Mouse (Mus musculus) gastrocnemius, postnatal 14 days (tissue): Measurements from ENCODE around the gene Kif20b. TPM values are rescaled to one million over a fixed set of nuclear protein-coding genes. Genes with fewer than 3 reads are reported as not detected.
A peak's percentile ranks its signal among the peaks of the same experiment; 100 is the strongest.

Experiments used
- DNase-seq: peaks from one replicate; pipeline ENCODE4 v3.0.0; 2021; ENCODE audit warnings: mixed read lengths
- intact Hi-C: fragments of 180-260 bp; cut with DNase I; formaldehyde crosslinking; loops from one replicate; pipeline ENCODE4 v1.15.1; 2025; ENCODE audit warnings: low total_unique reads
- long read RNA-seq, 2 experiments: library from polyadenylated mRNA; stranded (forward); transcript quantifications; one replicate each; pipeline ENCODE4 v2.0.0; 2021
- total RNA-seq, 2 experiments: library from RNA; stranded (reverse); gene quantifications; 2 replicates each; pipeline ENCODE4 v1.2.3; 2021

Kif20b gene
- 1 to 10 TPM; 2.4 to 2.6 TPM for total RNA-seq
- long read RNA-seq, experiment 1, partial matches to known transcripts: 0 of 1 reads
- long read RNA-seq, experiment 1, other reads (novel, unspliced or antisense): 1 of 1 reads
- long read RNA-seq, experiment 2: 0 reads

DNA sequence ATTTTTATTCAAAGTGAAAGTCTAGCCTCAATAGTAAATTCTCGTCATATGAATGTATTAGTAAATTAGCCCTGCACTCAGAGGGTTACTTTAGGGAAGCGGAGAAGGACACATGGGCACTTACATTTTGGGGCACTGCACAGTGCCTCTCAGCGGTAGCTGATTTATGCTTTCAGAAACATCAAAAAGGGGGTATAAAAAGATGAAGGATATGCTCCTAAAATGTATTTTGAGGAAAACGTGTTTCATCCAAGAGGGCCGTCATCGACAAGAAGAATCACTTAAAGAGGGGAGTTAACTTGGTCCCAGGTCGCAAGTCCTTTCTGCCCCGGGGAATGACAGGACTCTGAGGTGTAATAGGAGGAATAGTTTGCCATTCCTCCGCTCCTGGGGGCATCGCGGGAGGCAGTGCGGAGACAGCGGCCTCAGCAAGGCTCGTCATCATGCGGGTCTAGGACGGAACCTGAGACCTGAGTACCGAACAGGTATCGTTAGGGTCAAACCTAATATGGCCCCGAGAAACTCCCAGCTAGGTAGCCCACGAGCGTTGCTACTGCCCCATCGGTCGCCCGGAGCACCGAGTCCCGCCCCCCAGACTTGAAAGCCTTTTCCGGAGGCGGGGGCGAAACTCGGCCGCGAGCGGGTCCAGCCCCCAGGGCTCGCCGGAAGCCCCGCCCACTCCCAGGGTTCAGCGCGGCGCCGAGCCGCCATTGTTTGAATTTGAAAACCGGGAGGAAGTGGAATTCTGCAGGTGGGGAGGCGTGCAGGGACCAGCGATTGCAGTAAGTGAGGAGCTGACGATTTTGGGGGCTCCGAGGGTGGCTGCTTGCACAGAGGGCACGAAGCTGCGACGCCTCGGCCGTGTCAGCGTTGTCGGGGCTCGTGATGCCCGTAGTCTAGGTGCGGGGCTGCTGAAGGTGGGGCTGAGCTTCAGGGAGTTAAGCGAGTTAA, at the start of gene Kif20b:
TSS of gene Kif20b (plus strand) at position 710 of the 951 bp plus-strand sequence.
- intact Hi-C loops: no loop called here
- DNase-seq: peak; percentile 92

DNA sequence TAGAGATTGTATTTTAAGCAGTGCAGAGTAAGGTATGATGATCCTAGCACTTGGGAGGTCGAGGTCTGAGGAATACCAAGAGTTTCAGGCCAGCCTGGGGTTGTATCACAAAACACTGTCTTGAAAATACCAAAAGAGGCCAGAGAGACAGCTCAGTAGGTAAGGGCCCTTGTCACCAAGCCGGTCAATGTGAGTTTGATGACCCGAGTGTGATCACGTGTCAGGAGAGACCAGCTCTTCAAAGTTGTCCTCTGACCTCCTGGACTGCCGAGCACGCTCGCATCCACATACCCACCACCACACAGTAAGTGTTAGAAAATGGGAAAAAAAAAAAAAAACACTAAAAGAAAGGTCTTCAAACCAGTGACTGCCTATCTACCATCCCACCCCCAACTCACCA, 45.5 kb upstream of the Kif20b start:
- no peak for DNase-seq
- intact Hi-C loops: no loop called here

DNA sequence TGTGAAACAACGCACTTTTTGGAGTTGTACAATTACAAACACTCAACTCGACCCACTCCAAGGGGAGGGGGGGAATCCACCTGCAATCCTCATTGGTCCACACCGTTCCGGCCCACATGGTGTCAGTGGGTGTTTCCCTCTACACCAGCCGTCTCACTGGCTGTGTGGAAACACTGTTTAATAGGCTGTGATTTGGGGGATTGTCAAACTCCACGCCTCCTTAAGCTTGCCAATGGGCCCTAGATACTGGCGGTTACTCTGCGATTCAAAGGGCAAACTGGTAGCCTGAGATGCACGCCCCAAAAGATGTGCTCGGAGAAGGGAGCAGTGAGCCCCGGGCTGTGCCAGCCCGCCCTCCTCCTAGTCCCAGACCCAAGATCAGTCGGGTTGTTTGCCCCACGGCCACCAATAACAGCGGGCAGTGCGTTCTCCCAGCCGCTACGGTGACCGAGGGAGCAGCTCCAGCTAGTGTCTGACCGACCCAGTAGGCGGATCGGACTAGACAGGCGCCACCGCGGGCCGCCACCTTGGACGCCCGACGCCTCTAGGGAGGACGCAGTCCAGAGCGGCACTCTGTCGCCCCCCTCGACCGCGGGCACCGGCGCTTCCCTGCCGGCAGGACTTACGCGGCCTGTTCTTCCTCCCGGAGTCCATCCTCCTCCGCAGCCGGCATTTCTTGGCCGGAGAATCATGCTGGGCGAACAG, 44.1 kb upstream of the Kif20b start:
- peak; percentile 84 for DNase-seq
- intact Hi-C loops: no loop called here

DNA sequence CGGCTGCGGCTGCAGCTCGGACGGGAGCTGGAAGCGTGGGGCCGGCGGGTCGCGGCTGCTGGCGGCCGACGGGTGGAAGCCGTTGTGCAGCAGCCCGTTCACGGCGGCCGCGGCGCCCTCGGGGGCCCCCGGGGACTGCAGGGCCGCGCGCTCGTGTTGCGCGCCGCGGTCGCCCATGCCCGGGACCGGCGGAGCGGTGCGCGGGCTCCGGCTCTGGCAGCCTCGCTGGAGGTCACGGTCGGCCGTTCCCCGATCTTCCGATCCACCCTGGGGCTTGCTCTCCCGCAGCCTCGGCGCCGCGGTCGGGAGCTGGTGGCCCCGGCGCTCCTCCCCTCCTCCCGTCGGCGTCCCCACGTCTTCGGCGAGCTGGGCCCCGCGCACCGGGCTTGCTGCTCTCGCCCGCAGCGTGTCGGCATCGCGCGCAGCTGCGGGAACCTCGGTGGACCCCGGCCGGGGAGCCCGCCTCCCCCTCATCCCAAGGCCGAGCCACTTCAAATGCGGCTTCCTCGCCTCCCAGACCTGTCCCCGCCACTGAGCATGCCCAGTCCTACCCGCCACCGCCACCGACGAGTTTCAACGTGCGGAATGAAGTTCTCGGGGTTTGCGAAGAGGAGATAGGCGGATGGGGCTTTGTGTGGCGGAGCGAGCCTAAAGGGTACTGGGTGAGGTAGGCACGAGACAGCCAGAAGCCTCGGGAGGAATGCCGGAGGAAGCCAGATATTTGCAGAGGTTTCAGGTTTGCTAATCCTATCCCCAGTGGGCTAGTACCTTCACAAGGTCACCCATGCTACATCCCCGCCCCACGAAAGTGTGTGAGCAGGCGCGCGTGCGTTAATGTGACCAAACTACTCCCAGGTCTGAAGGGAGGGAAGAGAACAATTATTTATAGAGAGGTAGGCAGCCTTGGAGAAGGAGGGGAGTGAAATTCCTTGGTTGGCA, 43.3 kb upstream of the Kif20b start, which contains the start of gene Pank1:
TSS of gene Pank1 (minus strand) at position 853 of the 939 bp plus-strand sequence.
- peak; percentile 53 for DNase-seq
- intact Hi-C loops: no loop called here

DNA sequence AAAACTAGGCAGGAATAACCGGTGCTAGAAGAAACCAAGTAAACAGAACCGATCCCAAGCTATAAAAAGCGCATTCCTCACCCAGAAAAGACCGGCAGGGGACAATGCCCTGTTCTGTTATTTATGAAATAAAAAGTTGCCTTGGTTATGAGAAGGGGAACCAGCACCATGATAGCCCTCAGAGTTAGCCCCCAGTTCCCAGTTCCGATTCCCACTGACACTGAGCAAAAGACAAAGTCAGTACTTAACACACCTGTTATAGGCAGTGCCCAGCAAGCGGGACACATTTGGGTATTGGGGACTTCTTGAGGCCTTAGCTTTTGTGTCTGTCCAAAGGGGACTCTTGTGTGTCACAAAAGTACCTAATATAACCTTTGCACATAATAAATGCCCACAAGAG, 42.5 kb upstream of the Kif20b start:
- no peak for DNase-seq
- intact Hi-C loops: no loop called here

DNA sequence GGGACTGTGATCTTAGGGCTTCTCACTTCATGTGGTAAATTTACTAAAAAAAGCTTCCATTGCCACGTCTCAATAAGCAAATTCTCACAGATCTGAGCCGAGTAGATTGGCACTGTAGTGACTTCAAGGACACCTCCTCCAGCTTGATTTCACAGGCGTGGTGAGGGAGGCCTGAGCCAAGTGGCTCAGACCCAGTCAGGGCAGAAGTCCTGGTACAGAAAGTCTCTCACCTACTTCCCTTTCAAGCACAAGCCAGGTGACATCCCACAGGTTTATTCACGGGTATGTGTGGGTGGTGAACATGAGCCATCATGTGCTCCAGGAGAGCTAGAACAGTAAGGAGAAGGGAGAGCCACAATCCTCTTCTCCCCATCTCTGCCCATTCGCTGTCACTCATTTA, 41.0 kb upstream of the Kif20b start:
- intact Hi-C loops: no loop called here
- no peak for DNase-seq

DNA sequence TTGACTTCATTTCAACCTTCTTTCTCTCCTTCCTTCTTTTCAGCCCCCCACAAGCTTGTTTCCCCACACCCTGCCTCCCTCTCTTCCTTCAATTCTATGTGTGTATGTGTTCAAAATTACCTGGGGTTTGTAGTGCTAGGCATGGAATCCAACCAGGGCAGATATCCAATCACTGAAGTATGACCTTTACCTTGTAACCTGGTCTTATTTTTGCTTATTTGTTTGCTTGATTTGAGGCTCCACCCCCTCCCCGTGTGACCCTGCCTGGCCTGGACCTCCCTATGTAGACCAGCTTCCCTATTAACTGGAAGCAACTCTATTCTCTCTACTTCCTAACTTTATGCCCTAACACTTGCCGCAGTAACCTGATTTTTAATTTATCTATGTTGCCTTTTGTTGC, 39.7 kb upstream of the Kif20b start:
- intact Hi-C loops: no loop called here

DNA sequence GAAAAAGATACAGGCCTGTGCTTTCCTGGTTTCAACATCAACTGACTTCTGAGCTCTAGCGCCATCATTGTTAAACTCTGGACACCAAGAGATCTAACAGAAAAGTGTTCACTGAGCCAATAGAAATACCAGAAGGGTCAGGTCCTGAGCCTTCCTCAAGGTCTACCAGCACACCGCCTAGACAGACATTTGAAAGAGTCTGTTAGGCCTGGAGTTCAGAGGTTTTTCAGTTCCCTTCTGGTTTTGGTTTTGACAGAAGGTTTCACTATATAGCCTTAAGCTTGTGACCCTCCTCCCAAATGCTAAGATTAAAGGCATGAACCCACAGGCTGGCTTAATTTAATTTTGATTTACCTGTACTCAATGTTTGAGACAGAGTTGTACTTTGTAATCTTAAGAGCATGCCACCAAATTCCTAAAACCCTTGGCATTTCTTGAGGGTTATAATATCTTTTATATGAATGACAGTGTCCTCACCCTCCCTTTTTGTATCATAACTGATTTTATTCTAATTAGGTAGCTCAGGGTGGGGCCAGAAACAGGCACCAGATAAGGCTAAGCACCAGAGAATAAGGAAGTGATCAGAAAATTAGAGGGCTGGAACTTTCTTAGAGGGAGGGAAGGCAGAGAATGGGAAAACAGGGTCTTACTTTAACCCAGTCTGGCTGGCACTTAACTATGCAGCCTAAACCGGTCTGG, 38.5 kb upstream of the Kif20b start:
- intact Hi-C loops: no loop called here
- DNase-seq: no peak

More for the DNA sequence above, 39.7 kb upstream of the Kif20b start:
- DNase-seq: no peak

DNA sequence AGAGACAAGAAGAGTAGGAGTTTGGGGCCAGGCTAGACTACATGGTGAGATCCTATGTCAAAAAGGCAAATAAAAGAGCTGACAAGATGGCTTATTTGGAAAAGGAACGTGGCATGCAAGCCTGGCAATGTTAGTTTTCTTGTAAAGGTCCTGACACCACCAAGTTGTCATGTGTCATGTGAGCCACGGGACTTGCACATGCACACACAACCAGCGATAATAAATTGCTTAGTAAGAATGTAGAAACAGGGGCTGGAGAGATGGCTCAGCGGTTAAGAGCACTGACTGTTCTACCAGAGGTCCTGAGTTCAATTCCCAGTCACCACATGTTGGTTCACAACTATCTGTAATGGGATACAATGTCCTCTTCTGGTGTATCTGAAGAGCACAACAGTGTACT, 35.8 kb upstream of the Kif20b start:
- intact Hi-C loops: no loop called here
- no peak for DNase-seq

DNA sequence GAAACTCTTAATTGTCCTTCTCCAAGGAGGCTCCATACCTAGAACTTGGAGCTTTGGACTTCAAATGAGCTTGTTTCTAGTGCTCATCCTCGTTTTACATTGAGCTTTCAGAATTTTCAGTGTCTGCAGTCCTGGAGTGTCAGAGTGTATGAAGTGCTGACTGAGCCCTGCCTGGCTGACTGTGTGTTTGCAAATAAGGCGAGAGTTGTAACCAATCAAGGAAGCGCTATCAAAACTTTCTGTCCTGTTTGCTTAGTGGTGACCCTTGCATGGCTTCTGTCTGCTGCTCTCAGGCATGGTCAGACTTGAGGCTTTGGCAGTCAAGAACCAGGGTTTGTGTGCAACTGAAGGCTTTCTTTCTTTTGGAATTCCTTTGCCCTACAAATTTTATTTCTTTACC, 31.2 kb upstream of the Kif20b start:
- intact Hi-C loops: no loop called here
- no peak for DNase-seq

DNA sequence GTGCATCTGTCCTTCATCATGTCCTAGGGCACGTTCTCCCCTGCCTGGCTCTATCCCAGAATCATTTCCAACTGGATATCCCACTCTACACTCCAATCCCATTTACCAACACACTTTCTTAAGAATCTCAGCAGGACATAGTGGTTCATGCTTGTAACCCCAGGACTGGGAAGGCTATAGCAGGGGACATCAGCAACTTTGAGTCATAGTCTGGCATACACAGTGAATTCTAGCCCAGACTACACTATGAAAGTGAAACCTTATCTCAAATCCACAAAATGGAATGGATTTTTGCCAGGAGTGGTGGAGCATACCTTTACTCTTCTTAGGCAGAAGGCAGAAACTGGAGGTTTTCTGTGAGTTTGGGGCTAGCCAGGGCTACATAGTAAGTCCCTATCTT, 30.6 kb upstream of the Kif20b start:
- no peak for DNase-seq
- intact Hi-C loops: no loop called here

DNA sequence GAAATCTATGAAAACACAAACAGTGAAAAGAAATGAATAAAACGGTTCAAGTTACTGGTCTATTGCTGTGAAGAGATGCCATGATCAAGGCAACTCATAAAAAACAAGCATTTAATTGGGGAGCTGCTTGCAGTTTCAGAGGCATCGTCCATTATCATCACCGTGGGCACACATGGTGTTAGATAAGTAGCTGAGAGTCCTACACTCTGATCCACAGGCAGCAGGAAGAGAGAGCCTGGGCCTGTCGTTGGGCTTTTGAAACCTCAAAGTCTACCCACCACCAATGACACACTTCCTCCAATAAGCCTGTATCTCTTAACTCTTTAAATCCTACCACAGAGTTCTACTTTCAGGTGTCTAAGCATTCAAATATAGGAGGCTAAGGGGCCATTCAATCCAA, 27.1 kb upstream of the Kif20b start:
- DNase-seq: no peak
- intact Hi-C loops: no loop called here

DNA sequence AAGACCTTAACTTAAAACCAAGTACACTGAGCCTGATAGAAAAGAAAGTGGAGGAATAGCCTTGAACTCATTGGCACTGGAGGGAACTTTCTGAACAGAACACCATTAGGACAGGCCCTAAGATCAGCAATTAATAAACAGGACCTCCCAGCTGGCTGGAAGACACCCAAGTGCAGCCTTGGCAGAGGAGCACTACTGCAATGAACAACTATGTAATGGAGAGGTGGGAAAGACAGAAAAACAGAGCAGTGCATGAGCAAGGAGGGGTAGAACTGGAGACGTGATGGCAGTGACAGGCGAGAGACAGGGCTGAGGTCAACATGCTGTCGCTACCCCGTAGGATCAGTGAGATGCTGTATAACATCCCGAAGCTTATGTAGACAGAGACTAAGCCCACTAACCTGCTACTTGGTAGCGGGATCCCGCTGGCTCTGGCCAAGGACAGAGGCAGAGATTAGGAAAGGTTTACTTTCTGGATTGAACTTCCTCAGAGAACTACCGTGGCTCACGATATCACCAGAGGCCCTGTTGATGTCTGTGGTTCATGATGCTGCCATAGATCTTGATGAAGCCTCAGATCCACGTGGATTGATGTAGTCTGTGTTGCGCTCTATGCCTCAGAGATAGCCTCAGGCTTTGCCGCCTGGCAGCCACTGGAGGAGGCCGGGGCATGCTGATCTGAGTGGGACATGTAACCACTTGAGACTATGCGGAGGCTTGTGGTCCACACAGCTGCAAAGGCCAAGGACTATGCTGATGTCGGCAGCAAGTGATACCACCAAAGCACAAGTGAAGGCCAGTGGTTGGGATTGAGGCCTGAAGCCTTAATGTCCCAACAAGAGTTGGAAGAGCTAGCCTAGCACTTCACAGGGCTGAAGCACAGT, 24.8 kb upstream of the Kif20b start:
- intact Hi-C loops: no loop called here
- no peak for DNase-seq

DNA sequence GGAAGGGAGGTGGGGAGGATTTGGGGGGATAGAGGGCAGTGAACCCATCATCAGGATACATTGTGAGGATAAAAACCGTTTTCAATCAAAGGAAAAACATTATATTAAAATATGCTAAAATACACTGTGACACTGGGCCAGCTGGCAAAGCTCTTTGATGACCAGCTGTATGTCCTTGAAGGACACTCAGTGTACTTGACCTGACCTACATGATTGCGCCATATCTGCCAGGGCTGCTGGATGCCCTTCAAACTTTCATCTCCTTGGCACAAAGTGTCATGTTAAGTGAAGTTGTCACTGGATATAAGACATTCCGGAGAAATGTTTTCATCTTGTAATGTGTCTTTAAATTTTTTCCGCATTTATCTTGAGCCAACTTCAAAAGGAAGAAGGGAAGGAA, 23.2 kb upstream of the Kif20b start:
- no peak for DNase-seq
- intact Hi-C loops: no loop called here

DNA sequence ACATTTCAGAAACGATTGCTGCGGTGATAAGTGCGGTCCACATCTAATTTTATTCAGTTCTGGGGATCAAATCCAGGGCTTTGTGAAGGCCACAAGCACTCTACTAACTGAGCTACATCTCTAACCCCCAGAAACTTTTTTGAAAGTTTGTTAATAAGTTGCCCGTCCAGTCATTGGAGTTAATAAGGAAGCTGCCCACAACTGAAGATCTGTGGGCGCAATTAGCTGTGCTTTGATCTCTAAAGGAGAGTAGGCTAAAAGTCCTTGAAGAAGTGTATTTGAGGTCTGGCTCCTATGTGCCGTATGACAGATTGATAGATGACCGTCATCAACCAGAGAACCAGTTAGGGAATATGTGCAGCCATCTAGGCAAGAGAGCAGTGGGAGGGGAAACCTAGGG, 20.9 kb upstream of the Kif20b start:
- intact Hi-C loops: no loop called here
- DNase-seq: no peak

DNA sequence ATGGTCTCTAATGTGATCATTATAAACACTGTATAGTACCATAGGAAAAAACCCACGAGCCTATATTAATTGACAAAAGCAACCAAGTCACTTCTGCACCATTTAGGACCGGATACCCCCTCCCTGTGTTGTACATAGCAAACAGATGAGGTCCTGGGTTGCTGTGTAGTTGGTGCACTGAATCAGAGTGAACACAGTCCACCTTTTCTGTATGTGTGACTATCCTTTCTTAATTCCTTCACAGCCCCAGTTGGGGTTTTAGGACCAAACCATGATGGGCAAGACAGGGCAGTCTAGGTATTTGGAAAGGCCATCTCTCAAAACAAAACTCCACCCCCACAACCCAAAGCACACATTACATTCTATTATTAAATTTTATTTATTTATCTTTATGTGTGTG, 20.4 kb upstream of the Kif20b start:
- intact Hi-C loops: no loop called here
- DNase-seq: no peak

DNA sequence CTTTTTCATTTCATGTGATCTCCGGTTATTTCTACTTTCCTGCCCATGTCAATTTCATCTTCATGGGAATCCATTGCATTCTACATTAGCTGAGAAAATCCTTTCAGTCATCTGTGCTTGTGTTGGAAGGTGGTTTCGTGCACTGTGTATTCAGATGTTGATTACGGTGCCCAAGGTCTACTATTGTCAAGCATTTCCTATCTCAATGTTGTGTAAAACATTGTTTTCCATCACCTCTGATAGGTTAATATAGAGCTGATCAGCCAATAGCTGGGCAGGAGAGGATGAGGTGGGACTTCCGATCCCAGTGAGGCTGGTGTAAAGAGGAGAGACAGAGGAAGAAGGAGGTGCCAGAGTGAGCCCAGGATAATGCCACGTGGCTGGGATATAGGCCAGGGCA, 18.1 kb upstream of the Kif20b start:
- intact Hi-C loops: no loop called here

DNA sequence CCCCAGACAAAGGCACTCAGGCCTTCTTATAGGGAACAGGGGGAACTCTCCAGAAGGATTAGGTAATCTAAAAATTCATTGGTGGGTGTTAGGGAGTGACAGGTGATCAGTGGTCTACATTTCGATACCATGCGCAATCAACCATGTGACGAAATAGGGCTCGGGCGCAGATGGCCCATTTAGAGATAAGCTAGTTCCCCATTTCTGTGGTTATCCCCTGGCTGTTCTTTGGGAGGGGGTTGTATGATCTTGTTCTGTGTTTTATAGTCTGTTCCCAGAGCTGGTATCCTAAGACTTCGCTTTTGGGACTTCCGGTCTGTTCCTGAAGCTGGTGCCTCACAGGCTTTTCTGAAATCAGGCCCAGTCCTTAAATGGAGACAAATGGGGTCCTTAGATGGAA, 16.7 kb upstream of the Kif20b start:
- DNase-seq: no peak
- intact Hi-C loops: no loop called here

More for the DNA sequence above, 18.1 kb upstream of the Kif20b start:
- DNase-seq: no peak
